Mouse (Mus musculus): ENCODE results near the gene Paqr6.

Gene Paqr6

GRCm38 (mm10) chr3:88364337-88364736 lies at the start of gene Paqr6:
Paqr6 (plus strand) TSS chr3:88364584.
- DNase-seq (ENCODE audit: low spot score in 2 of 2), result peak in 1 of 2 experiments; percentile 68

GRCm38 (mm10) chr3:88324951-88325405 lies 39.4 kb upstream of the Paqr6 start, which contains the start of gene Glmp:
Glmp (plus strand) TSS chr3:88325023.
- DNase-seq (ENCODE audit: low spot score in 2 of 2), result peak; percentile 35 to 43

DNA sequence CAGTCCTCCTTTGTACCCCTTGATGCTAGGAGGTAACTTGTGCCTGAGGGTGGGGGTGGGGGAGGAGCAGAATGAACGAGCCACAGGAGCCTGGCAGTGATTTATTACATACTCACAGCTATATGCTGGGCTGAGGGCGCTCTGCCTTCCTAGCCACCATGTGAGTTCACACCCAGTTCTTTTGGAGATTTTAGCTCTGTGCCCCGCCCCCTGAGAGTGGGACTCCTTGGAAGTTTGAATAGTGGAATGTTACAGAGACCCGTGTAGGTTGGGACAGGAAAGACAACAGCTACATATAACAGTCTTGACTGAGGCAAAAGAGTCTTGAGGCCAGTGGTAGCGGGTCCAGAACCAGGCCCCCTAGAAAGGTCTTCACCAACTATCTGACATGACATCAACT lies 35.4 kb upstream of the Paqr6 start:
- no peak for DNase-seq (ENCODE audit: low spot score in 2 of 2)

DNA sequence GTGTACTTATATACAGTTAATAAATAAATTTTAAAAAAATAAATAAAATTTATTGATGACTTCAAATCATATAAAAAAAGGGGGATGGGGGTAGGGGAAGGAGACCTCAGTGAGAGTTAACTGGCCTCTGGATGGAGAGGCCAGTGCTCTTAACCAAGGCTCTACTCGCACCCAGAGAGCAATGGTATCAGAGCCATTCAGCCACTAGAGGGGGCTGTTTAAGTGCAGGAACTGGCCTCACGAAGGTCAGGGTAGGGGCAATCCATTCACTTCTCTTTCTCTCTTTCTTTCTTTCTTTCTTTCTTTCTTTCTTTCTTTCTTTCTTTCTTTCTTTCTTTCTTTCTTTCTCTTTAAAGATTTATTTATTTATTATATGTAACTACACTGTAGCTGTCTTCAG lies 33.1 kb upstream of the Paqr6 start:
- no peak for DNase-seq (ENCODE audit: low spot score in 2 of 2)

DNA sequence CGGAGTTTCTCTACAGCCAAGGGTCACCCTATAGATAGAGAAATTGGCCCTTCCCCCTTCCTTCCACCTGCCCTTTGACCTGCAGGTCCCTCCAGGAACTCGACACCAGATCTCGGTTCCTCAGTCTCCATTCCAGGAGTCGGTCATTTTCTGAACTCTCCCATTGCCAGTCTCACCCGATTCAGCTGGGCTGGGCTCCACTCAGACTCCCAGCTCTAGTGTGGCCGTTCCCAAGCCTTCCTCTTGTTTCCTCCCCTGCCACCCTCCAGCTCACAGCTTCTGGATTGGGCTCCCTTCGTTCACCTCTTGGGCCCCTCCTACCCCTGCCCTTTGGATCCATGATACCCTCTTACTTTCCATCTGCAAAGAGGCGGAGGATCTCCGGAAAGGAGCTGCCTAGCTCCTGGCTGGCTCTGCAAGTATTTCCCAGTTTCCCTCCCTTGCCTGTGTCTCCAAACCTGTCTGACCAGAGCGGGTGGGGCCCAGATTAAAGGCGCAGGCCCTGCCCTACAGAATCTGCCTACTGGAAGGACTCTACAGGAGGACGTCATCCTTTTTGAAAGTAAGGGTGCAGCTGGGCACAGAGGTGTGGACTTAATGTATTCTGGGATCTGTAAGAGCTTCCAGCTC lies 30.2 kb upstream of the Paqr6 start:
- peak; percentile 52 to 59 for DNase-seq (ENCODE audit: low spot score in 2 of 2)

GRCm38 (mm10) chr3:88334902-88335435 lies 29.4 kb upstream of the Paqr6 start:
- DNase-seq (ENCODE audit: low spot score in 2 of 2), result no peak

DNA sequence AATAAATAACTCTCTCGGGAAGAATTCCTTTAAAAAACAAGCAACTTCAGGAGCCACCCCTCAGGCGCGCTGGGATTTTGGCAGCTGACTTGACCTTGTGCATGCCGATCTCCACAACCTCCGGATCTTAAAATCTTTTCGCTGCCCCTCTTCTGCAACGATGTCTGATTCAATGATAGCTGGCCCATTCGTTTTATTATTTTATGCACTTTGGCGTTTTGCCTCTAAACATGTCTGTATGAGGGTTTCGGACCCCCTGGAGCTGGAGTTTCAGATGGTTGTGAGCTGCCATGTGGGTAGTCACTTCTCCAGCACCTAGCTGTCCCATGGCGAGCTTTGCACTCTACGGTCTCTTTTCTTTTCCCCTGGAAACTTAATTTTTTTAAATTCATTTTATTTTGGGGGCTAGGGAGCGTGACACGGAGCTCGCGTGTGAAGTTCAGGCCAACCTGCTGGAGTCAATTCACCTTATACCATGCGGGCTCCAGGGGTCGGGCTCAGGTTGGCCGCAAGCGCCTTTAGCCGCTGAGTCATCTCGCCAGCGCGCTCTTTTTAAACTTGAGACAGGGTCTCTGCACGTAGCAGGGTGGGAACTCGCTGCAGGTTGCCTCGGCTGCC lies 28.8 kb upstream of the Paqr6 start:
- DNase-seq (ENCODE audit: low spot score in 2 of 2), result no peak

DNA sequence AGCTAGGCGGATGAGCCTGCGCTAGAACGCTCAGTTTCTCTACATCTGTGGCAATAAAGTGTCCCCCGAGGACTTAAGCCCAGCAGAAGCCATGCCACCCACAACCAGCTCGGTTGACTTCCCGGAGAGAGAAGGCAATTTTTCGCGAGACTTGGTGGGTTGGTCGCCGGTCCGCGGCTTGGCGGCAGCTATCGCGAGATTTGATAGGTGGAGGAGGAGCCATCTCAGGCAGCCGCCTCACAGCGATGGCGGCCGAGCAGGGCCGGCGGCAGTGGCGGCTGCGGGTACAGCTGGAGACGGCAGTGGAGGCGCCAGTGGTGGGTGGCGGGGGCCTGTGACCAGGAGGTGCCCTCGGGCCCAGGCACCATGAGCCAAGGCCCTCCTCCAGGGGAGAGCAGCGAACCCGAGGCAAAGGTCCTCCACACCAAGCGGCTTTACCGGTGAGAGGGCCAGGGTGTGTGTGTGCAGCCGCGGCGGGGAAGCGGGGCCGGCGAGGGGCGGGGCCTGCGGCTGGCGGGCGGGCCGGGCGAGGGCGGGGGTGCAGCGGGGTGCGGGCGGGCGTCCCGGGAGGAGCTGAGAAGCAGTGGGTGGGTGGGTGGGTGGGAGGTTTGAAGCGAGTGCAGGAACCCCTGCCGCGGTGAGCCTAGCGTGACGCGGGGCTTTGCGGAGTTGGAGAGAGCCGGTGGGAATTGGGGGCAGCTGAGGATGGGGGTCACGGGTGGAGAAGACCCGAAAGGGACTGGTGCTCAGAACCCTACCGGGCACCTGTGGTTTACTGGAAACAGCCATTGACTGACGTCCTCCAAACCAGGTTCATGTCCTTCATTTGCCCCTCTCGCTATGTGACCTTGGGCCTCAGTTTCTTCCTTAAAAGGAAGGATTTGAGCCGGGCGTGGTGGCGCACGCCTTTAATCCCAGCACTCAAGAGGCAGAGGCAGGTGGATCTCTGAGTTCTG lies 28.0 kb upstream of the Paqr6 start, which contains the start of the genes Tmem79 and Smg5:
TSS of gene Tmem79 (minus strand) at position 91 of the 956 bp plus-strand sequence.
TSS of gene Smg5 (plus strand) at position 203 of the 956 bp plus-strand sequence.
- DNase-seq (ENCODE audit: low spot score in 2 of 2), result peak; percentile 92 to 96

DNA sequence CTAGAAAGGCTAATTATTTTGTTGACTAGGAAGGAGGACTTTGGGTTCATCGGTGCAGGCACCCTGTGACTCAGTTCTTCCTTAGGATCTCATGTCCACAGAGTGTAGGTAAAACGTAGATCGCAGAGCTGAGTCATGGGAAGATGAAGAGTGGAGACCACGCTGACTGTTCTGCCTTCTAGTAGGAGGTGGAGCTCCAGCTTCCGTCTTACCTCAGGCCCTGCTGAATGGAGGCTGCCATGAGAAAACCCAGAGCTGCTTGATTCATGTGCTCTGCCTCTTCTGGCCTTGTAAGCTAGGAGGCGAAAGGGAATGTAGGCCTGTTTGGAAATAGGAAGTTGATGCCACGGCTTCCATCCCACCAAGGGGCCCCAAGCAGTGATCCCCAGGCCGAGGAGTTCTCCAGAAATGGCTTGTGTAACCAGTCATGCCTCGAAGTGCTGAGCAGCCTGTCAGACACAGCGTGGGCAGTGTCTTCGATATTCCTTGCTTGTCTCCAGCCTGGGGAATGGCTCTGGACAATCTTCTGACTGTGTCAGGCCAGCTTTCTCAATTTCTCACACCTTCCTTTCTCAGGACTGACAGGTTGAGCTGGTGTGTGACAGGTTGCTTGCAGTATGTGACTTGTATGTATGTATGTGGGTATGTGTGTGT lies 26.9 kb upstream of the Paqr6 start:
- DNase-seq (ENCODE audit: low spot score in 2 of 2), result no peak

DNA sequence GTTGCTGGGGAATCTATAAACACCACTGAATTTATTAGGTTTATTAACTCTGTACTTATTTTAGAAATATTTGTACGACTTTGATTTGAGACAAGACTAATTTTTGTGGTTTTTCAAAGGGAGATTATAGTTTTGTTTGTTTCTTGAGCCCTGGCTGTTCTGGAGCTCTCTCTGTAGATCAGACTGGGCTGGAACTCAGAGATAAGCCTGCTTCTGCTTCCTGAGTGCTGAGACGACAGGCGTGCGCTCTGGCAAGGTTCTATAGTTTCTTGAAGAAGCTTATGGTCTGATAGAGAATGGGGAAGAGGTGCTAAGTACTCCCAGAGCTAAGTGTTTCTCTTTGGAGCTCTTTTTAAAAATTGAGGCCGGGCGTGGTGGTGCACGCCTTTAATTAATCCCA lies 26.1 kb upstream of the Paqr6 start:
- DNase-seq (ENCODE audit: low spot score in 2 of 2), result no peak

DNA sequence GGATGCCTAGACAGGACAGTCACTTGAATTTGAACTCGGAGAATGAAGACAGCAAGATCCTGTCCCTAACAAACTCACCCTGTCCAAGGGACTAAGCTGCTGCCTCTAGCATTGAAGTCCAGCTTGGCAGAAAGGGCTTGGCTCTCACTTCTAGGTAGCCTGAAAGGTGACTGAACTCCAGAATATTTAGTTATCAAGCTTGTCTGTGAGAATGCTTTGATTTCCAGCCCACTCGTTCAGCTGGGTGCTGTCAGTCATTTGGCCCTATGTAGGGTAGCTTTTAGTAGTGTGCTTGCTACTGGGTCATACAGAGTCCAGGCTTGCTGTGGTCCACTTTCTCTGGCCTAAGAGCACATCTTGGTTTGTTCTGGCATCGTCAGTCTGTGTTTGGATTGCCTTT lies 25.4 kb upstream of the Paqr6 start:
- DNase-seq (ENCODE audit: low spot score in 2 of 2), result no peak

DNA sequence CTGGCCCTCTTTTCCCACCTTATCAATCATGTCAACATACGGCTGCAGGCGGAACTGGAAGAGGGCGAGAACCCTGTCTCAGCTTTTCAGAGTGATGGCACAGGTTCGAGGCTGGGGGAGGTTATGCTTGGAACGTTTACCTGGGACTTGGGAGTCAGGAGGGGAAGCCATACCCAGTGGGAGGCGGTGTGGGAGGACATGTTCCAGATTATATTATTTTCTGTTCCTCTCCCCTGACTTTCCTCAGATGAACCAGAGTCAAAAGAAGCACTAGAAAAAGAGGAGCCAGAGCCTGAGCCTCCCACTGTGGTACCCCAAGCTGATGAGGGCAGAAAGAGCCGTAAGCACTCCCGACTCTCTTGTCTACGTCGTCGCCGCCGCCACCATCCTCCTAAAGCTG lies 13.7 kb upstream of the Paqr6 start:
- no peak for DNase-seq (ENCODE audit: low spot score in 2 of 2)

GRCm38 (mm10) chr3:88352907-88353306 lies 11.5 kb upstream of the Paqr6 start:
- no peak for DNase-seq (ENCODE audit: low spot score in 2 of 2)

- no peak for DNase-seq (ENCODE audit: low spot score in 2 of 2)
Measured at GRCm38 (mm10) chr3:88354396-88355165, 9.8 kb upstream of the Paqr6 start.

DNA sequence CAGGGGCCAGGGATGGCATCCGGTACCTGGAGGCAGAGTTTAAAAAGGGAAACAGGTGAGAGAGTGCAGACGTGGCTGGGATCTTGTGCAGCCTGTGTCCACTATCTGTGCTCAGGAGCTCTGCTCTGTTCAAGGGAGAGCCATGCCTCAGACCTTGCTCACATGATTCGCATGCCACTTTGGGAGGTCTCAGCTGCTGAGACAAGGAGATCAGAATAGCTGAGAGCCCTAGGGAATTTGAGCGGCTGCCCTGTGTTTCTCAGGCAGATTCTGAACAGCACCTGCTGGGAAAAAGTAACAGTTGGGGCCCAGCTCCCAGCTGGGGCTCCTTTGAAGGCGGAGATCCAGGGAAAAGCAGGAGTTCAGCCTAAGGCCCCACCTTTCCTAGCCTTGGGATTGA lies 4.8 kb upstream of the Paqr6 start:
- no peak for DNase-seq (ENCODE audit: low spot score in 2 of 2)

DNA sequence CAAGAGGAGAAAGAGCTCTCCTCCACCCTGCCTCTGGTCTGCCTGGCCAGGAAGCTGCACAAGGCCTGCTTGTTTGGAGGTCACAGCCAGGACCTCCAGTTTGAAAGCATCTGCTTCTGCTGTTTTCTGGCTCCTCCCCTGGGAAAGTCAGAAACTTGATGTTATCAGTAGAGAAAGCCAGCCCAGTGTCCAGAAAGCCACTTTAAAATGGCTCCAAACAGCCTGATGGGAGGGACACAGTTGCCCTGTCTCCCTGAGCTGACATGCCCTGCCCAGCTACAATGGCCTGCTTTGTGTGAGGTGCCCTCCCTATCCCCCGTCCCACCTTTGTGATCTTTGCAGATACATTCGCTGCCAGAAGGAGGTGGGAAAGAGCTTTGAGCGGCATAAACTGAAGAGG lies 4.4 kb upstream of the Paqr6 start:
- DNase-seq (ENCODE audit: low spot score in 2 of 2), result no peak

GRCm38 (mm10) chr3:88361096-88361495 lies 3.3 kb upstream of the Paqr6 start:
- no peak for DNase-seq (ENCODE audit: low spot score in 2 of 2)

DNA sequence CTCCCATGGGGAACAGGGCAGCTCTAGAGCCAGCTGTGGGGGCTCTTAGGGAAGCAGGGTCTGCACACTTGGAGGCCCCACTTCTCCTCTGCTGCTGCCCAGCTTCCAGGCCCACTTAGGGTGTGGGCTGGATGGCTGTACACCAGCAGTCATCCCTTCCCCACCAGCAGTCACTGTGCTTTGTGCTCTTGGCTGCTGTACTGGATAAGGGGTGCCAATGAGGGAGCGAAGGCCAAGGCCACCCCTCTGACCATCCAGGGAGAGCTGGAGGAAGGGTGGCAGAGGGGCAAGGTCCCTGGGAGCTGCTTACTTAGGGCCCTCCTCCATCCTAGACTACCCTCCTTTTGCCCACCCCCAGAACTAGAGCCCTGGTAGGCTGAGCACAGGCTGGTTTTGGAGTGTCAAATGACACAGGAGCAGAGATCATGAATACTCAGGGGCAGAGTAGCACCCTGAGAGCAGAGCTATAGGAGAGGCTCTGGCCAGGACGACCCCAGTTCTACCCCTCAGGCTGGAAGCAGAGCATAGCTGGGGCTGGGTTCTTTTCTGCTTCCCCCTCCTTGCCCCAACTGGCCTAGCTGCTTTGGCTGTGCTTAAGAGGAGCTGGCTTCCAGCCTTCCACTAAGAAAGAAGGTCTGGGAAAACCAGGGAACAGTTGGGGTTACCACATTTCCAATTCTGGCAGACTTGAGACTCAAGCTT lies 2.6 kb upstream of the Paqr6 start:
- DNase-seq (ENCODE audit: low spot score in 2 of 2), result no peak

GRCm38 (mm10) chr3:88363700-88364099 lies 684 bp upstream of the Paqr6 start:
- DNase-seq (ENCODE audit: low spot score in 2 of 2), result no peak

Data from urinary bladder, adult 18-20 months (tissue).